Mouse (Mus musculus): ENCODE results near the gene Cldnd2.

Gene Cldnd2

GRCm38 (mm10) chr7:43448246-43448645, 7.7 kb downstream of the Cldnd2 start:
- no peak for DNase-seq

- DNase-seq = no peak
These were observed 9.2 kb downstream of the Cldnd2 start for GRCm38 (mm10) chr7:43449811-43450210.

DNA sequence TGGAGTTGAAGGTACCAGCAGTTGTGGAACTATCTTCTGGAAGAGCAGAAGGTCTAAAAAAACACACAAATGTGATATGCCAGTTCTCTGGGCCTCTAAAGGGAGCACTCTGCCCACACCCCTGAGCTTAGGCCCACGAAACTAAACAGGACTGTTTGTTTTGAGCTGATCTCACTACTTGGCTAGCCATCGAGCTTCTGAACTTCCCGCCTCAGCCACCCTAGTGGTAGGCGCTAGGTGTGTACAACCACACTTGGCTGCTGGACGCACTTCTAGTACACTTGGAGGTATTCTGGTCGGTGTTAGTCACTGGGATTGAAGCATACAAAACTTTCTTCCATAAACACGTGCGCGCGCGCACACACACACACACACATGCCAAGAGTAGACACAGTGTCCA, 11.1 kb downstream of the Cldnd2 start:
- no peak for DNase-seq

DNA sequence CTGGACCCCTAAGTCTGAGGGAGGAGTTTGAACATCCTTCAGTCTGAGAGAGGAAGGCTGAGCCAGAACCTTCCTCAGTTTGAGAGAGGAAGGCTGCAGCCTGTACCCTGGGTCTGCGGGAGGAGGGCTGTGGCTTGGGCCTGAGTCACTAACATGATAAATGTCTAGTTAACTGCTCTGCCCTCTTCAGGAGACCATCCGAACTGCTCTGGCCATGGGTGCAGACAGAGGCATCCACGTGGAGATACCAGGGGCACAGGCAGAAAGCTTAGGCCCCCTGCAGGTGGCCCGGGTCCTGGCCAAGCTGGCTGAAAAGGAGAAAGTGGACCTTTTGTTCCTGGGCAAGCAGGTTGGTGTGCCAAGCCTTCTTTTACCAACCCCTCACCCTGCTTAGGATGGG, 12.0 kb downstream of the Cldnd2 start:
- peak; percentile 55 to 64 for DNase-seq

DNA sequence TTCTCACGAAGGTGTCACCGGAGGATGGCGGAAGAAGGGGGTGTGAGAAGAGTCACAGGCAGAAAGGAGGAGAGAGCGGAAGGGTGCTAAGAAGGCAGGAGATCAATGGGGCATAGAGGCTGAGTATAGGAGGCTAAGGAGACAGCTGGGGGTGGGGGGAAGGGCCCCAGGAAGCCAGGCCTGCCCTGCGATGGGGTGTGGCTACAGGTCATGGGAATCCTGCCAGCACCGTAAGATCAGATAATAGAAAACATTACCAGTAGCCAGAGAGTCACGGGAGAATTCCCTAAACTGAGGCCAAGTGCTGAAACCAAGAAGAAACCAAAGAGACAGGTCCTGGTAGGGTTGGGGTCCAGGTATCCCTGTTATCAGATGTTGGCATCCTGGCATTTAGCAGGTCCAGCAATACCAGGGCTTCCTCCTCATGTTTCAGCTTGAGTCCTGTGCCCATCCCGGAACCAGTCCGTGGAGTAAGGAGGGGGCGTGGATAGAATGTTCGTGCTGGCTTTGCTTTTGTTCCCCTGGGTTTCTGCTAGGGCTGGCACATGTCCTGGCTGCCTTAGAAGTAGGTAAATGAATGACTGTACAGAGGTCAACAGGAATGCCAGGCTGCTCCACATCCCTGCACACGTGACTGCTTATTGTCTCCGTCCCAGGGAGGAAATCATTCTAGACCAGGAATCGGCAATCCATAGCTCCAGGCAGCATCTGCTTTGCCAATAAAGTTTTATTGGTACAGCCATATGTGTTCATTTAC, 13.2 kb downstream of the Cldnd2 start:
- DNase-seq = peak in 1 of 2 experiments; percentile 46

DNA sequence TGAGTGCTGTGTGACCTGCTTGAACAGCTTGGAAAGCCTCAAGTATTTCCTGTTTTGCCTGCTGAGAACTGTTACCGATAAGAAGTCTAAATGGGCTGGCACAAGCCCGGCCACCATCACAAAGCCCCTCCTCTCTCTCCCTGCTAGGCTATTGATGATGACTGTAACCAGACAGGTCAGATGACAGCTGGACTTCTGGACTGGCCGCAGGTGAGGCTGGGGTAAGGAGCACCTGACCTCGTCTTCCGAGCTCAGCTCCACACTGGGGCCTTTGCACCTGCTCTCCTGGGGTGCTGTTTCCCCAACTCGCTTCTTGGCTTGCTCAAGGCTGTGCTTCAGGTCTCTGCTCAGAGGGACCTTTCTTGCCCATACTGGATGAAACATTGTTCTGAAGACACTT, 13.8 kb downstream of the Cldnd2 start:
- DNase-seq = no peak

- no peak for DNase-seq
These were observed 22.3 kb downstream of the Cldnd2 start, which contains the start of gene Vsig10l for GRCm38 (mm10) chr7:43462851-43463250. Vsig10l (plus strand) TSS chr7:43463151.

DNA sequence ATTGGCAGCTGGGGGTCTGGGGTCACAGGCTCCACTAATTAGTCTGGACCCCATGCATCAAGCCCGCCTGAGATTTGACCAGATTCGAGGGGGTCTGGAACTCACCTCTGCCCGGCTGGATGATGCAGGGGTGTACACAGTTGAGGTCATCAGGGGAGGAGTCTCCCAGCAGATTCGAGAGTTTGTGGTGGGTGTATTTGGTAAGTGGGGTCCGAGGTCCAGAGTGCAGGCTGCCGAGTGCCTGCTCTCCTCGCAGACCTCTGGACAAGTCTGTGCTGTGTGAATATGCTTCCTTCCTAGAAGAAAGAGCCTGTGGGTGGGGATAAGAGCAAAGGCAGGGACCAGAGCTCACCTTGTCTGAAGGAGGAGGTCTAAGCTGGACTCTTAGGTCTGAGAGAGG, 23.4 kb downstream of the Cldnd2 start:
- DNase-seq = no peak

GRCm38 (mm10) chr7:43464864-43465343, 24.3 kb downstream of the Cldnd2 start:
- peak; percentile 29 to 44 for DNase-seq

- DNase-seq = peak; percentile 94 to 96
These were observed 24.9 kb downstream of the Cldnd2 start for GRCm38 (mm10) chr7:43465344-43466098.

DNA sequence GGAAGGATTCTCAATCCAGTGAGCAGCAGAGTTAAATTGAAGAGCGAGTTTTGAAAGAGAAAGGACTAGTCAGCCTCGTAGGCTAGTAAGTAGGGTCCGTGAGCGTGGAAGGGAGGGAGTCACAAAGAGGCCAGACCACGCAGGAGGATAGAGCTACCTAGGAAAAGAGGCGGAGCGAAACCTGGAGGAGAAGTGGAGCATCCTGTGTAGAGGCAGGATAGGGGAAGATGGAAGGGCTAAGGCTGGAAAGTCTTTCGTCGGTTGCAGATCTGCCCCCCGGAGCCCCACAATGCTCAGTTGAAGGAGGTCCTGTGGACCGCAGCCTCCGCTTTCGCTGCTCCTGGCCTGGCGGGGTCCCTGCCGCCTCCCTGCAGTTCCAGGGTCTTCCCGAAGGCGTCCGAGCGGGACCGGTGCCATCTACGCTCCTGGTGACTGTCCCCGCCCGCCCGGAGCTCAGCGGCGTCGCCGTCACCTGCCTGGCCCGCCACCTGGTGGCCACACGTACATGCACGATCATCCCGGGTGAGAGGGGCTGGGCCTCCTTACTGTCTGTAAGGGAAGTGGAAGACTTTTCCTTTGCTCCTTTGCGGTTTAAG, 25.6 kb downstream of the Cldnd2 start:
- peak; percentile 92 to 95 for DNase-seq

GRCm38 (mm10) chr7:43470373-43470772, 29.8 kb downstream of the Cldnd2 start:
- DNase-seq = peak; percentile 59 to 67

DNA sequence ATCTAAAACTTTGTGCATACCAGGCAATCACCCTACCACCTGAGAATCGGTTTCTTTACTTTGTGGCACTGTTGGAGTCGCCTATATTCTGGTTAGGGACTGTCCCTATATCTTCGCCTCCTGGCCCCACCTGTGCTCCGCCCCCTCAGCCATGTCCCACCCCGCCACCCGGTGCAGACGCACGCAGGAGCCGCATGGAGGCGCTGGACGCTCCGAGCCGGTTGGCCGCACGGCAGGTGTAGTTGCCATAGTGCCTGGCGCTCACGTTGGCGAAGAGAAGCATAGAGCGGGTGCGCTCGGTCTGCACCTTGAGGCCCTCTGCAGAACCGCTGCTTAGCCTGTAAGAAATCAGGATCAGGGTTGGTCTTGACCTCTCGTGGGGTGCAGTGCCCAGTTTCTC, 35.1 kb downstream of the Cldnd2 start:
- DNase-seq = peak; percentile 62 to 76

- DNase-seq = peak in 1 of 2 experiments; percentile 29
These were observed 35.8 kb downstream of the Cldnd2 start for GRCm38 (mm10) chr7:43476376-43476775.

DNA sequence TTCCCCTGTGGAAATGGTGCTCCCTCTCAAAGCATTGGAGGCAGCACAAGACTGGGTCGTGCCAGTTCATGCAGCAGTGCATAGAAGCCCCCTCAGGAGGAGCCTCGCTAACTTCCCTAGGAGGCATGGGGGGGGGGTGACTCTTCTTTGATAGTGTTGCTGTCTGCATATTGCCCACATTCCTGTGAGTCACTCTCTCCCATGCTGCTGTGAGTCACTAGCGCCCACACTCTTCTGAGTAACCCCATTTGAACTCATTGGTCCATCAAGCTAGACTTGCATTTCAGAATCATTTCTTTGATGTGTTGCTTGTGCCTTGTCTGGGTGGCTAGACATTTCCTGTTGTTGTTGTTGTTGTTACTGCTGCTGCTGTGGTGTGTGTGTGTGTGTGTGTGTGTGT, 40.6 kb downstream of the Cldnd2 start:
- no peak for DNase-seq

- peak; percentile 68 to 69 for DNase-seq
These were observed 41.6 kb downstream of the Cldnd2 start for GRCm38 (mm10) chr7:43482090-43482716.

DNA sequence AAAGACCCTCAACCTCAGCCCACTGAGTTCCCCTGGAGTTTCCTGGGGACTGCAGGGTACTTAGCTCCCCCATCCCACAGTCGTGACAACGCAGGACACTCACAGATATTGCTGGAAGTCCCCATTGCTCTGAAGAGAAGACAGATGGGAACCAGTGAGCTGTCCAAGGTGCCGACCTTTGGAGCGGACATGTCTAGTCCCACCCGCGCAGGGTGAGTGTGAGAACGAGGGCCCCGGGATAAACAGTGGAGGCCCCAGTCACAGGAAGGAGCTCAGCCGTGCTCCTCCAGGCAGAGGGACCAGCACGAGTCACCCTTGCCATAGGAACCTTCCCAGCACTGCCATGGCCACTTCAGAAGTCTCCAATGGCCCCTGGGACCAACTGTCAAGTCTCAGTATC, 42.7 kb downstream of the Cldnd2 start:
- DNase-seq = peak; percentile 78 to 80

DNA sequence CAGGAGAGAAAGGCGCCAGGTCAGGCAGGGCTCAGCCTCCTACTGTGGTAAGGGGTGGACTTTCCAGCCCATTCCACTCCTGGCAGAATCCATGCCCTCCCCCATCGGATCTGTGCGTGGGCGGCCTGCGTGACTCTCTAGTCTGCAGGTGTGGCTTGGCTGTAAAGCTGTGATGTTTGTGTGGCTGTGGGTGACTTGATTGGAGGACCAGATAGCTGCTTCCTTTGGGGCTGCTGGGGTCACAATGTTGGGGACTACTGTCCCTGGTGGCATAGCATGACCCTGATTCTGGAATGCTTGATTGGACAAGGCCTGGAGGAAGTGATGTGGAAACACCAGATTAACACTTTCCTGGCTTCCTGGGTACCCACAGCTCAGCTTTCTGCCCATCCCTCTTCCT, 48.1 kb downstream of the Cldnd2 start:
- no peak for DNase-seq

- DNase-seq = peak in 1 of 2 experiments; percentile 13
These were observed 49.1 kb downstream of the Cldnd2 start, which contains the start of gene Iglon5 for GRCm38 (mm10) chr7:43489631-43490125. Iglon5 (minus strand) TSS chr7:43490075.

- DNase-seq = peak; percentile 72 to 76
These were observed 49.6 kb downstream of the Cldnd2 start for GRCm38 (mm10) chr7:43490182-43490584.

DNA sequence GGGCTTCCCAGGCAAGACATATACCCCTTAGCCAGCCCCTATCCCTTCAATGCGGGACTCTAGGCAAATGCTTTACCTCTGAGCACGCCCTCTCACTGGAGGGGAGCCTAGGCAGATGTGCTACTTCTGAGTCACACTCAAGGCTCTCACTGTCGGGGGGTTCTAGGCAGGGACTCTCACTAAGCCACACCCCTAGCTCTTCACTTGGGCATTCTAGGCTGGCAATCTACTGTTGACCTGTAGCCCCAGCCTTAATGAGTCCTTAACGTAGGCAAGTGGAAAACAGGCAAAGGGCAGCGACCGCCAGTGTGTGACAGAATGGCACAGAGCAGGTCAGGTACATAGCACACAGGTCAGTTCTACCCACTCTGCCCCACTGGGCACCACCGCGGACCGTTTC, 50.3 kb downstream of the Cldnd2 start:
- no peak for DNase-seq
